Mouse (Mus musculus): ENCODE data around the gene Baiap2.
A peak's percentile ranks its signal among the peaks of the same experiment; 100 is the strongest.

Gene Baiap2

DNA sequence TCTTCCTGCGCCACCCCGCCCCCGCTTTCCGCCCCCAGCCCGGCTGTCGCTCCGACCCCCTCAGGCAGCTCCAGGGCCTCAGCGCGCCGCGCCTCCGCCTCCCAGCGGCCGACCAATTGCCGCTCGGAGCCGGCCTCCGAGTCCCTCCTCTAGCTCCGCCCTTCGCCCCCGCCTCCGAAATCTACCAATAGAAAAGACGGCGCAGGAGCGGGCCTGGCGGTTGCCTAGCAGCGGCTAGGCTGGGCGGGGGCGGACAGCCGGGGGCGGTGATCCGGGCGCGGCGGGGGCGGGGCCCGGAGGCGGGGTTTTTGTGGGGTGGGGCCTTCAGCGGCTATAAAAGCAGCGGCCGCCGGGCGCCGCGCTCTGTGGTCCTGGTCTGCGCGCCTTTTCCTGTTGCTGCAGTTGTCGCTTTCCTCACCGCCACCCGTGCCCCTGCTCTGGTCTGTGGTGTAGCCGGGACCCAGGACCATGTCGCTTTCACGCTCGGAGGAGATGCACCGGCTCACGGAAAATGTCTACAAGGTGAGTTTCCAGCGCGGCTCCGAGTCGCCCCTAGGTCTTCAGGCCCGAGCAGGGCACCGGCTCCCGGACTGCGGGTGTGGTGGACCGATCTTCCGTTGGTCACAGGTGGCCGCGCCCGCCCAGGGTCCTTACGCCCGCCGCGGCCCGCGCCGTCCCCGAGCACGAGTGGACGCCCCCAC is at the start of gene Baiap2:
TSS of gene Baiap2 (plus strand) at position 37 of the 701 bp plus-strand sequence.
- DNase-seq (ENCODE audit: low spot score) = peak; percentile 99

GRCm38 (mm10) chr11:119893667-119894236 is 48.8 kb upstream of the Baiap2 start:
- DNase-seq (ENCODE audit: low spot score) = no peak

DNA sequence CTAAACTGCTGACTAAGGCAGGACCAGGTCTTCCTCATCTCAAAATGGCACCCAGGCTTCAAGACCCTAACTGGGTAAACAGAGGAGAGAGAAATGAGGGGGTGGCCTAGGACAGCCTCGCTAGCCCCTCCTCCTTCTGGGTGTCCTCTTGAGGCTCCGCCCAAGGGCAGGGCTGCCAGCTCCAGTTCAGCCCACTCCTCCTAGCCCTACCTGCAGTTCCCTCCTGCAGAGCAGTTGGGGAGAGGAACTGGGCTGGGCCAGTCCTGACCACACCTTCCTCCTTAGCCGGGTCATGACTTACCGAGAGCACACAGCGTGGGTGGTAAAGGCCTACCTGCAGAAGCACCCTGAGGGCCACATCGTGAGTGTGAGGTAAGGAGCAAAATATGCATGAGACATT is 47.9 kb upstream of the Baiap2 start:
- no peak for DNase-seq (ENCODE audit: low spot score)

DNA sequence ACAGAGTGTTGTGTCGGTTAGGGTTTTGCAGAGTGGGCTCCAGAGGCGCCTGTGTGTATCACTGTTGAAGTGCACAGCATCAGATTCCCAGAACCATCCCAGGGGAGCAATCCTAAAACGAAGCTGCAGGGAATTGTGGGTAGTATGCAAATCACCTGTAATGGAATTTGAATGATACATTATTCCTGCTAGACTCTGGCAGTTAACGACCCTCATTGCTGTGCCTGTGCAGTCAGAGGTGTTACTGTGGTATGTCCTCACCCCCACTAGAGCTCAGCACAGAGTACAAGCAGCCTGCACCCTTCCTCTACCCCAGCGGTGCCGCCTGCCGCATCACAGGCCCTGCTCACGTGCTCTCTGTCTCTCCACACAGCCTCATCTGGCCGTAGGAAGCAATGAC is 45.5 kb upstream of the Baiap2 start:
- no peak for DNase-seq (ENCODE audit: low spot score)

DNA sequence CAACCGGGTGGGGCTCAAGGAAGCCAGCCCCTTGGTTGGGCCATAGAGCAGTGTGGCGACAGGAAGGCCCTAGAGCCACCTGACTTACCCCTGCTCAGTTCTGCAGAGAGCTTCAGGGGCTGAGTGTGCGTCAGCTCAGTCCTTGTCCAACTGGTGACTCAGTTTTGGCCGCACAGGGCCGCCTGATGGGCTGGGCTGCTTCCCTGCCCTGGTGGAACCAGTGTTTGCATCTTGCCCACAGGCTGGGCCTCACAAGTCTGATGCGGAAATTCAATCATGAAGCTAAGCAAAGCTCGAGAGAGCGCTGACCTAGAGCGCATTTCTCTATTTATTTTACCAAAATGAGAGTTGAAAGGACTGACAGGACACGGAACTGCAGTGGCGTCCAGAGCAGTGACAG is 43.6 kb upstream of the Baiap2 start:
- DNase-seq (ENCODE audit: low spot score) = no peak

DNA sequence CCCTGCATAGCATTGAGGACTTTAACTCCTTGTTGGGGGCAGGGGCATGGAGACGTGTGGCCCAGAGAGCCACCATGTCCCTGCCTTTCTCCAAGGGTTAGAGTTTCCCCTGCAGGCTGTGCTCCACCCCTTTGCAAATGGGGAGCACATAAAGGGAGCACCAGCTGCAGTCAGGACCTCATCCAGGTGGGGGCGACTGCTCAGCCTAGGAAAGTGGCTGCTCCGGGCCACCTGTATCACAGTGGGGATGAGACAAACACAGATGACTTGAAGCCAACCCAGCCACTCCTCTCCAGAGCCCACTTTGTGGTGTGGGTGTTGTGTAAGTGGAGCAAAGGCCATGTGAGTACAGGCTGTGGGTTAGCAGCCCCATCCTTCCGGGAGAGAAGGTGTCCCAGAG is 41.4 kb upstream of the Baiap2 start:
- DNase-seq (ENCODE audit: low spot score) = no peak

GRCm38 (mm10) chr11:119902891-119903290 is 39.7 kb upstream of the Baiap2 start:
- no peak for DNase-seq (ENCODE audit: low spot score)

DNA sequence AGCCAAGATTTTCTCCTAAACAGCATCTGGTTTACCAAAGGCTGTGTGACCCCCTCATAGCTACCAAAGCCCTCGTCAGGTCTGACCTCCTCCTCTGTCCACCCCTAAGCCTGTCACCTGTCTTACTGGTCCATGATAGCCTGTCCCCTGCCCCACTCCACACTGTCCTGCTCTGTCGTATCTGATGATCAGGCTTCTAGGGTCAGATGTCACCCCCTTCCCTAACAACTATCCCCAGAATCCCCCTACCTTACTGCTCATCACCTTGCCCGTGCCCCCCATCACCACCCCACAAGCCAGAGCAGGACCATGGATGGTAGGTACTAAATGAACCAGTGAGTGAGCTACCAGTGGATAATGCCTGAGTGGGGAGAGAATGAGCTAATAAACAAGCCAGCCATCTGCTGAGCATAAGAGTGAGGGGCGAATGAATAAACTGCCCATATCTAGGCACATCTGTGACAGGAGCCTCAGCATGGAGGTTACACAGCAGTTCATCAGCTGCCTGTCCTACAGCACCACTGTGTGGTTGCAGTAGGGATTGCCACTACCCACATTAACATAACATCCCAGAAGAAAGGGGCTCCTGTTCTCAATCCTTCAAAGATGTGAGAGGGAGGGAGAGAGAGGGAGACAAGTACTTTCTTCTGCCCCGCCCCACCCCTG is 37.8 kb upstream of the Baiap2 start:
- DNase-seq (ENCODE audit: low spot score) = peak; percentile 89

DNA sequence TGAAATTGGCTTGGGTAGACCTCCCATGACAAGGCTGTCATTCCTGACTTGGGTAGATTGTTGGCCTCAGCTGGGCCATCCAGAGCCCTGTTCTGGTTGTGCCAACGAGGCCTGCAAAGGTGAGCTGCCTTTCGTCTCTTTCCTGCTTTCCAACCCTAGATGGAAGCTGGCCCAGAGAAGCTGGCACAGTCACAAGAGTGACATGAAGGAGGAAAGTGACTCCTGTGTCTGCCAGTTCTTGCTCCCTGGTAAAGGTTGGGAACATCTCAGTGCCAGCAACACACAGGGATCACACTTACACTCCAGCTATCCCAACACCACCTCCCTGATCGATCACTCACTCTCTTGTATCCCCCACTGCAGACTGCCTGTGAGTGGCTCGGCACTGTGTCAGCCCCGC is 36.8 kb upstream of the Baiap2 start:
- DNase-seq (ENCODE audit: low spot score) = no peak

DNA sequence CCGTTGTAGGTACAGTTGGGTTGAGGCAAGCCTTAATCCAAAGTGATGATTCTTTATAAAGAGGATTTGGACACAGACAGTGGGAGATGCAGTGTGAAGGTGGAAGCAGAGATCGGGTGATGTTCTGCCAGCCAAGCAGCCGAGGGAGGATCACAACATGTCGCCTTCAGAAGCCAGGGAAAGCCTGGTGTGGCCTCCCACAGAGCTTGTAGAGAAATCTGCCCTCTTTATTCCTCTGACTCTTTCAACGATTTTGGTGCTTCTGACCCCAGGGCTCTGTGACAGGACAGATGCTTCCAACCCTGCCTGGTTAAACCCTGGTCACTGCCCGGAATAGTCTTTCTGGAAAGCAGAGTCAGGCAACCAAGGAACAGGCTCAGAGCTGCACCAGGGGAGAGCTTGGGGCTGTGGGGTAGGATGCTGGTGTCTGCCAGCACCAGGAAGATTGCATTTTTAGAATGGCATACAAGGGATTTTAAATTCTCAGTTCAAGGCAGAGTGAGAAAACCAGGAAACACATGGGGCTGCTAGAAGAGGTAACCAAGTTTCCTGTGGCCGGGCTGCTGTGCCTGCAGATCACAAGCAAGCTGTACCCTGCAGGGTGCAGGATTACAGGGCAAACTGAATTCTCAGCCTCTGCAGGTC is 35.4 kb upstream of the Baiap2 start:
- no peak for DNase-seq (ENCODE audit: low spot score)

- DNase-seq (ENCODE audit: low spot score) = no peak
Measured at GRCm38 (mm10) chr11:119907711-119908110, 34.9 kb upstream of the Baiap2 start.

- DNase-seq (ENCODE audit: low spot score) = peak; percentile 86
Measured at GRCm38 (mm10) chr11:119909436-119909835, 33.1 kb upstream of the Baiap2 start.

GRCm38 (mm10) chr11:119912845-119913244 is 29.7 kb upstream of the Baiap2 start:
- peak; percentile 25 for DNase-seq (ENCODE audit: low spot score)

GRCm38 (mm10) chr11:119913291-119913934 is 29.1 kb upstream of the Baiap2 start, which contains the start of gene Chmp6:
TSS of gene Chmp6 (plus strand) at chr11:119913441.
- peak; percentile 89 for DNase-seq (ENCODE audit: low spot score)

DNA sequence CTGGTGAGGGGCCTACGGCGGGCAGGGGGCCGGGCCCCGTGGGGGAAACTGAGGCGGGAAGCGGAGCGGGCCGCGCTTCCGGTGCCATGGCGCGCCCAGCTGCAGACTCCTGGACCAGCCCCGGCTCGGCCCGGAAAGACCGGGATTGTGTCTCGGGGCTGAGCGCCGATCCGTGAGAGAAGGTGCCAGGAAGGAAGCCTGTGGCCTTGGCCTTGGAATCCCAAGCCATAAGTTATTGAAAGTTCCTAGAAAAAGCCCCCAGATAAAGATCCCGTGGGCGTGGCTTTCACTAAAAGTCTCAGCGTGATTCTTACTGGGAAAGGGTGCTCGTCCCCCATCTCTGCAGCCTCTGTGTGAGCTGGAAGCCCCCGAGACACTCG is 28.6 kb upstream of the Baiap2 start:
- no peak for DNase-seq (ENCODE audit: low spot score)

DNA sequence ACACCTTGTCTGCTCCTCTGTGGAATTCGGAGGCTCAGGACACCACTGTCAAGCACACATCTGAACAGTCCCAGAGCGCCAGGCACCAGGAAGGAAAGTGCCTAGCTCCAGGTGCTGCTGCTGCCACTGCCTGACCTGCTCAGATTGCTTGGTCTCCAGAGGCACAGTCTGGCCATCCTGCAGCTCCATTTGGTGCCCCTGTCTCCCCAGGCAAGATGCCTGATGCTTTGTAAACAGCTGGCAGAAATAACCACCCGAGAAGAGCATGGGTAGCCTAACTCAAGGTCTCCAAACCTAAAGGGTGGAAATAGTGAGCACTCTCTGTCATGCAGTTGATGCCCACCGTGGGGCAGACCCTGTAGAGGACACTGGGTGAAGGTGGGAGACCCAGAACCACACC is 28.2 kb upstream of the Baiap2 start:
- DNase-seq (ENCODE audit: low spot score) = no peak

DNA sequence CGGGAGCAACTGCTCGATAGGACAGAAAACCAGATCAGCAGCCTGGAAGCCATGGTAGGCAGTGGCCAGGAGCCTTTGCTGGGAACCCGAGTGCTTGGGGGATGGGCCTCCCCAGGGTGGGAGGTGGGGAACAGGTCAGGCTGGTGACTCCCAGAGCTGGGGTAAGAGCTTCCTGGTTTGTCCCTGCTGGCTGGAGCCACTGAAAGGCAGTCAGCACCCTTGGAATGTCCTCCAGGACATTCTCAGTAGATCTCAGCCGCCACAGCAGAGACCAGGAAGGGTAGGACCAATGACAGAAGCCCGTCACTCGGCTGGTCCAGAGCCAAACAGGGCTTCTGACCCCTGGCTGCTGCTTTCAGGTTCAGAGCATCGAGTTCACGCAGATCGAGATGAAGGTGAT is 26.9 kb upstream of the Baiap2 start:
- DNase-seq (ENCODE audit: low spot score) = no peak

GRCm38 (mm10) chr11:119916102-119916790 is 26.3 kb upstream of the Baiap2 start:
- no peak for DNase-seq (ENCODE audit: low spot score)

- no peak for DNase-seq (ENCODE audit: low spot score)
Measured at GRCm38 (mm10) chr11:119916834-119917469, 25.6 kb upstream of the Baiap2 start.

- no peak for DNase-seq (ENCODE audit: low spot score)
Measured at GRCm38 (mm10) chr11:119918521-119918920, 24.0 kb upstream of the Baiap2 start.

DNA sequence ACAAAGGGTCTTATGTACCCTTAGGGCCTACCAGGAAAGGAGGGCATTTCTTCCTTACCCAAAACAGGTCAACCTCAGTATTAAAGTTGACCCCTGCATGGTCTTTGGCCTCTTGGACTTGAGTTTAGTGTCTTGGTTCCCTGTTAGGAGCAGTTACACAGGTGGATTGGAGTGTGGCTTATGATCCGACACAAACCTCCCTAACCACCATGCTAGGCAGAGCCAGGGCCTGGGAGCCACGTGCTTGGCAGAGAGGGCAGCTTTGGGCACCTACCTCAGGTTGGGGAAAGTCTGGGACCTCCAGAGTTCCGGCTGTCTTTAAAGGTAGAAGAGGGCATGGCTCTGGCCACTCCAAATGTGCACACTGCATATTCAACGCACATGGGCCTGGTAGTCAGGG is 23.1 kb upstream of the Baiap2 start:
- no peak for DNase-seq (ENCODE audit: low spot score)

Data from retina, embryonic 14.5 days (tissue).